Mouse (Mus musculus): Measurements from ENCODE around the gene Cep55.

Gene Cep55

DNA sequence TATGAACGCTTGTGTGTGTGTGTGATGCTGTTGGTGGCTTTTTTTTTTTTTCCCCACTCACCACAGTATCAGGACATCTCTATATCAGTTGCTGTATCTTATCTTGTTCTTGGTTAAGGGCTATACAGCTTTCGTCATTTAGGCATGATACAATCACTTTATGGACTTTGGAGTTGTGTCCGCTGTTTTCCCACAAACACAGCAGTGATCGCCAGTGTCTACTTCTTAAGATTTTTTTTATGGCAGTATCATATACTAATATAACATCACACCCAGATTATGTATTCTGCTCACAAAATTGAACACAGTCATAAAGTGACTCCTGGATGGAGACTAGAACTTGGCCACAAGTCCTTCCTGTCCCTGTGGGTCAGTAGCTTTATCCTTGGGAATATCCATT lies 53.1 kb downstream of the Cep55 start:
- no peak for DNase-seq (ENCODE audit: low spot score in 2 of 2)

GRCm38 (mm10) chr19:38109506-38110242 lies 54.9 kb downstream of the Cep55 start:
- no peak for DNase-seq (ENCODE audit: low spot score in 2 of 2)

DNA sequence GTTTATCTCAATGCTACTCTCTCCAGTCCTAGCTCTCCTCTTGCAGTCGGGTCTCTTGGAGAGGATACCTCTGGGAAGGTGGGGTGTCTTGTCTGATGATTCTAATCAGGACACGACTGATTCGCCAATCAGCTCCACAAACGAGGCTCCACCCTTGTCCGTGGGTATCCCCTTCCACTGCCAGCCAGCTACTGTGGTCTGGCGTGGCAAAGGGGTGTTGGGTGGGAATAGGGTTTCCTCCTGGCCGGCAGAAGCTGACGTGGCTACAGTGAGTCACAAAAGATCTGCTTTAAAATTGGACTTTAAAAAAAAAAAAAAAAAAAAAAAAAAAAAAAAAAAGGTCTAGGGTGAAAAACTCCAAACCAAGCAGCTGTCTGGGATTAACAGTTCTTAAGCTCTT lies 56.2 kb downstream of the Cep55 start:
- no peak for DNase-seq (ENCODE audit: low spot score in 2 of 2)

- DNase-seq (ENCODE audit: low spot score in 2 of 2), result no peak
Measured at GRCm38 (mm10) chr19:38112575-38112974, 57.8 kb downstream of the Cep55 start.

- DNase-seq (ENCODE audit: low spot score in 2 of 2), result no peak
Measured at GRCm38 (mm10) chr19:38114834-38115491, 60.2 kb downstream of the Cep55 start.

DNA sequence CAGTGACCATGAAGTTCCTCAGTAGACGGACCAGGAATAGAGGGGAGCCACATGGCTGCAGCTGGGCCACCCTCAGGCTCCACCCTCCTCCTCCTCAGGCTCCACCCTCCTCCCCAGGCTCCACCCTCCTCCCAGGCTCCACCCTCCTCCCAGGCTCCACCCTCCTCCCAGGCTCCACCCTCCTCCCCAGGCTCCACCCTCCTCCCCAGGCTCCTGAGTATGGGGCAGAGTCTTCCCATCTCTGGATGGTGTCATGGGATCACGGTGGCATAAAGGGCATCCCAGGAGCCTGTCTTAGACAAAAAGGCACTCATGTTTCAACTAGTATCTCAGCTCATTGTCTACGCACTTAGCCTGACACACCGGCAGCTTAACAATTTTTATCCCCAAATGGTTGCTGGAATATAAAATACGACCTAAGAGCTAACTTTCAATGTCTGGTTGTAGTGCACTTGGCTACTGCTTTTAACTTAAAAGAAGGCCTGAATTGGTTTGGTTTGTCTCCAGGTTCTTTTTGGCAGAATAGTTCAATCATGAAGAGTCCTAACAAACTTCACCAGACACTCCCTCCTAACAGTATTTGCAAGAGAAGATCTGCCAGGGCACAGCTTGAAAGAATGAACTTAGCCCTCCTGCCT lies 65.4 kb downstream of the Cep55 start:
- no peak for DNase-seq (ENCODE audit: low spot score in 2 of 2)

DNA sequence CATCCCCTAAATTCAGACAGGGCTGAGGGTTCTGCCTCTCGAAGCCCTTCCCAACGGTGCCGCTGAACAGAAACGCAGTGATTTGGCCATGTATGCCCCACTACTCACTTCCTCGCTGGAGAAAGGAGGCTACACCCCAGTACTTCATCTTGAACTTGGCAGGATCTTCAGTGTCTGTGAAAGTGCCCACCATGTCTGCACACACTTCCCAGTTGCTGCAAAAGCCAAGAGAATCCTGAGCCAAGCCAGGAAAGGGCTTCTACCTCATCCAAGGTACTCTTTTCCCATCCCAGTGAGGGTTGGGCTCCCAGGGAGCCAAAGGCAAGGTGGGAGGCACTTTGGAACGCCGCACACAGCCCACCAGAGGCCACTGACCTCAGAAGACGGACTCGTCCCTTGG lies 69.1 kb downstream of the Cep55 start:
- no peak for DNase-seq (ENCODE audit: low spot score in 2 of 2)
